In genomic region chr11:95414536-95415161, GRCm38 (mm10) we compare ENCODE assay signal across 8 mouse cellular contexts. TPM values are rescaled to one million over a fixed set of nuclear protein-coding genes. Genes with fewer than 3 reads are reported as not detected.
DNase-seq lines count a peak whose midpoint lies in the region; ATAC-seq lines count a peak whose summit lies in the region.

No protein-coding gene starts in this region.

- peak overlapping the region; percentile 93 for H3K27ac ChIP-seq in intestine, embryonic 16.5 days (ENCODE audit: low read length)

- H3K27me3 ChIP-seq in intestine, embryonic 16.5 days (replicated peaks; ENCODE audit: control insufficient read depth, insufficient read depth, low read length) = 0 out of 2 replicates have a peak, but pooled peaks cover 2% of the 10 kb centered on the region

- intact Hi-C loops in left cerebral cortex, postnatal 25 days (cut with DNase I) = loop anchor here (5.0 kb wide), 1 partner anchor 58 kb away; no protein-coding TSS in a partner anchor

- WGBS in intestine, embryonic 16.5 days = under 1% methylated on average over 28 of the region's 28 CpGs

- peak overlapping the region; percentile 70 for H3K4me3 ChIP-seq in intestine, embryonic 16.5 days (ENCODE audit: low read length)

- H3K36me3 ChIP-seq in intestine, embryonic 16.5 days (ENCODE audit: control insufficient read depth, insufficient read depth, low read length) = no peaks in the 10 kb centered on the region

- peak; percentile 95 for DNase-seq in adrenal gland, postnatal 10 days
- DNase-seq in embryo, embryonic 9.5 days (ENCODE audit: extremely low spot score) = peak; percentile 98
- DNase-seq in gastrocnemius, postnatal 4 days (ENCODE audit: low spot score in 2 of 2) = peak; percentile 92 to 97
- peak; percentile 92 to 97 for DNase-seq in left cerebral cortex, postnatal 25 days (ENCODE audit: low spot score in 2 of 2)
- DNase-seq in mesoderm, embryonic 11.5 days (ENCODE audit: low read depth, low spot score) = peak; percentile 100
- peak; percentile 92 for DNase-seq in right cerebral cortex, postnatal 25 days
- peak; percentile 95 to 96 for DNase-seq in urinary bladder, postnatal 4 days (ENCODE audit: low spot score in 2 of 2)

- H3K4me1 ChIP-seq in intestine, embryonic 16.5 days (ENCODE audit: control insufficient read depth, insufficient read depth, low read length) = peaks cover 9% of the 10 kb centered on the region

- peak; percentile 86 for ATAC-seq in intestine, embryonic 16.5 days

- H3K4me2 ChIP-seq in intestine, embryonic 16.5 days (ENCODE audit: low read depth, low read length) = peak overlapping the region; percentile 72

- peak overlapping the region; percentile 75 for H3K9ac ChIP-seq in intestine, embryonic 16.5 days (ENCODE audit: low read depth, low read length)

- H3K9me3 ChIP-seq in intestine, embryonic 16.5 days (ENCODE audit: control insufficient read depth, low read length) = no peaks in the 10 kb centered on the region

RNA-seq across cellular contexts. Expression of gene Spop, which starts 0.8 kb away (rescaled TPM):
- total RNA-seq in adrenal gland, postnatal 10 days (2021) = 100 to 1,000 TPM; 104 to 121 TPM
- 100 to 1,000 TPM; 191 to 194 TPM for total RNA-seq in gastrocnemius, postnatal 4 days (2021)
- 104 and 127 TPM in 2 replicates for polyA plus RNA-seq in intestine, embryonic 16.5 days (2015; fragmentation: Nextera tagmentation; extraction: Ambion mirVana)
- 100 to 1,000 TPM; 183 to 188 TPM for total RNA-seq in left cerebral cortex, postnatal 25 days (2021)

RNA-seq across cellular contexts. Expression of gene Slc35b1, which starts 30.2 kb away (rescaled TPM):
- 10 to 100 TPM; 48.8 to 53.9 TPM for total RNA-seq in adrenal gland, postnatal 10 days (2021)
- total RNA-seq in gastrocnemius, postnatal 4 days (2021) = 10 to 100 TPM; 47.4 to 49.3 TPM
- polyA plus RNA-seq in intestine, embryonic 16.5 days (2015; fragmentation: Nextera tagmentation; extraction: Ambion mirVana) = 116 and 117 TPM in 2 replicates
- 10 to 100 TPM; 65.6 to 66.0 TPM for total RNA-seq in left cerebral cortex, postnatal 25 days (2021)

Comparison
In these comparisons a context has a peak if more than half of its experiments do, and no peak if none do; other contexts are left out.
1. Peak in every context shown above with its lines: DNase-seq, ATAC-seq, H3K4me3 ChIP-seq and H3K27ac ChIP-seq.